Comparison of ENCODE assay signal across 8 mouse cellular contexts in genomic region chr17:34203444-34203843, GRCm38 (mm10). TPM values are rescaled to one million over a fixed set of nuclear protein-coding genes. Genes with fewer than 3 reads are reported as not detected.
DNase-seq lines count a peak whose midpoint lies in the region; ATAC-seq and TF ChIP-seq lines count a peak whose summit lies in the region.

Gene Tap2 (plus strand): TSS chr17:34203527.

- no peak for TF ChIP-seq EP300 in ES-Bruce4 (IDR thresholded peaks at IDR 0.05; ENCODE audit: insufficient read depth, low read depth, low read length)

- no peak for TF ChIP-seq POLR2A in ES-Bruce4 (IDR thresholded peaks at IDR 0.05; ENCODE audit: insufficient read depth, low read length)

- peak within 1 kb of the TSS; percentile 66 for H3K9ac ChIP-seq in kidney, embryonic 15.5 days
- H3K9ac ChIP-seq in ES-Bruce4 (ENCODE audit: low read depth, poor library complexity, severe bottlenecking) = peak within 1 kb of the TSS; percentile 69
- H3K9ac ChIP-seq in forebrain, embryonic 11.5 days (ENCODE audit: low read length) = peak within 1 kb of the TSS; percentile 57
- peak within 1 kb of the TSS; percentile 50 for H3K9ac ChIP-seq in hindbrain, embryonic 15.5 days
- peak within 1 kb of the TSS; percentile 62 for H3K9ac ChIP-seq in midbrain, embryonic 15.5 days

- H3K36me3 ChIP-seq in kidney, embryonic 15.5 days = no peaks in the 10 kb centered on the region
- H3K36me3 ChIP-seq in ES-Bruce4 (ENCODE audit: control insufficient read depth, insufficient read depth, low read length, poor library complexity, severe bottlenecking) = no peaks in the 10 kb centered on the region
- no peaks in the 10 kb centered on the region for H3K36me3 ChIP-seq in forebrain, embryonic 11.5 days (ENCODE audit: control insufficient read depth, insufficient read depth, low read length)
- no peaks in the 10 kb centered on the region for H3K36me3 ChIP-seq in hindbrain, embryonic 15.5 days
- H3K36me3 ChIP-seq in midbrain, embryonic 15.5 days (replicated peaks) = no peaks in the 10 kb centered on the region

- peak within 1 kb of the TSS; percentile 81 for H3K4me3 ChIP-seq in kidney, embryonic 15.5 days (replicated peaks)
- H3K4me3 ChIP-seq in ES-Bruce4 (ENCODE audit: low read depth, low read length) = peak within 1 kb of the TSS; percentile 85
- H3K4me3 ChIP-seq in forebrain, embryonic 11.5 days (ENCODE audit: low read depth, low read length) = peak within 1 kb of the TSS; percentile 50
- H3K4me3 ChIP-seq in hindbrain, embryonic 15.5 days = peak within 1 kb of the TSS; percentile 57
- H3K4me3 ChIP-seq in midbrain, embryonic 15.5 days = peak within 1 kb of the TSS; percentile 60

- peak within 1 kb of the TSS; percentile 96 for H3K4me2 ChIP-seq in kidney, embryonic 15.5 days
- H3K4me2 ChIP-seq in forebrain, embryonic 11.5 days (ENCODE audit: low read depth, low read length, severe bottlenecking) = peak within 1 kb of the TSS; percentile 86
- H3K4me2 ChIP-seq in hindbrain, embryonic 15.5 days = peak within 1 kb of the TSS; percentile 85
- peak within 1 kb of the TSS; percentile 92 for H3K4me2 ChIP-seq in midbrain, embryonic 15.5 days

- peaks cover 56% of the 10 kb centered on the region for H3K27me3 ChIP-seq in kidney, embryonic 15.5 days
- H3K27me3 ChIP-seq in ES-Bruce4 (ENCODE audit: control insufficient read depth, insufficient read depth, low read length, poor library complexity, severe bottlenecking) = no peaks in the 10 kb centered on the region
- peaks cover 31% of the 10 kb centered on the region for H3K27me3 ChIP-seq in forebrain, embryonic 11.5 days (ENCODE audit: control insufficient read depth, insufficient read depth, low read length)
- H3K27me3 ChIP-seq in hindbrain, embryonic 15.5 days = peaks cover 50% of the 10 kb centered on the region
- peaks cover 46% of the 10 kb centered on the region for H3K27me3 ChIP-seq in midbrain, embryonic 15.5 days (replicated peaks)

- H3K9me3 ChIP-seq in kidney, embryonic 15.5 days (replicated peaks) = no peaks in the 10 kb centered on the region
- H3K9me3 ChIP-seq in ES-Bruce4 (replicated peaks; ENCODE audit: control insufficient read depth, insufficient read depth, low read length, poor library complexity, severe bottlenecking) = no peaks in the 10 kb centered on the region
- H3K9me3 ChIP-seq in forebrain, embryonic 11.5 days (ENCODE audit: control insufficient read depth, low read length) = no peaks in the 10 kb centered on the region
- no peaks in the 10 kb centered on the region for H3K9me3 ChIP-seq in hindbrain, embryonic 15.5 days
- no peaks in the 10 kb centered on the region for H3K9me3 ChIP-seq in midbrain, embryonic 15.5 days

- TF ChIP-seq CTCF in ES-Bruce4 (IDR thresholded peaks at IDR 0.05; ENCODE audit: low read depth, low read length) = no peak

- H3K27ac ChIP-seq in kidney, embryonic 15.5 days = no peak within 1 kb of the TSS
- H3K27ac ChIP-seq in ES-Bruce4 (ENCODE audit: insufficient read depth, low read length) = no peak within 1 kb of the TSS
- H3K27ac ChIP-seq in forebrain, embryonic 11.5 days (ENCODE audit: low read depth, low read length) = no peak within 1 kb of the TSS
- H3K27ac ChIP-seq in hindbrain, embryonic 15.5 days (replicated peaks) = no peak within 1 kb of the TSS
- H3K27ac ChIP-seq in midbrain, embryonic 15.5 days = no peak within 1 kb of the TSS

- no peak for ATAC-seq in kidney, embryonic 15.5 days (replicated peaks; ENCODE audit: low FRiP score)
- ATAC-seq in forebrain, embryonic 11.5 days (replicated peaks; ENCODE audit: low FRiP score) = no peak
- no peak for ATAC-seq in hindbrain, embryonic 15.5 days (ENCODE audit: low FRiP score, low read depth)
- no peak for ATAC-seq in midbrain, embryonic 15.5 days (replicated peaks)

- WGBS in kidney, embryonic 15.5 days = 60% methylated on average over 5 of the region's 5 CpGs
- WGBS in forebrain, embryonic 11.5 days = 64% methylated on average over 5 of the region's 5 CpGs
- WGBS in hindbrain, embryonic 15.5 days = 62% methylated on average over 5 of the region's 5 CpGs
- WGBS in midbrain, embryonic 15.5 days = 56% methylated on average over 5 of the region's 5 CpGs

- no peak for DNase-seq in kidney, adult 11 months
- no peak for DNase-seq in forebrain, embryonic 11.5 days (ENCODE audit: low spot score)
- no peak for DNase-seq in cerebellum, adult 9-10 months
- no peak for DNase-seq in retina, postnatal 1 day

- peaks cover 12% of the 10 kb centered on the region for H3K4me1 ChIP-seq in kidney, embryonic 15.5 days
- no peaks in the 10 kb centered on the region for H3K4me1 ChIP-seq in ES-Bruce4 (ENCODE audit: control insufficient read depth, insufficient read depth, low read length)
- peaks cover 4% of the 10 kb centered on the region for H3K4me1 ChIP-seq in forebrain, embryonic 11.5 days (replicated peaks; ENCODE audit: control insufficient read depth, insufficient read depth, low read length)
- peaks cover 14% of the 10 kb centered on the region; the same call in 1 of the 2 replicates for H3K4me1 ChIP-seq in hindbrain, embryonic 15.5 days (replicated peaks)
- H3K4me1 ChIP-seq in midbrain, embryonic 15.5 days = peaks cover 12% of the 10 kb centered on the region

RNA-seq across cellular contexts. Expression of gene Tap2, which starts in this region (rescaled TPM):
- polyA plus RNA-seq in kidney, embryonic 15.5 days (2015; fragmentation: Nextera tagmentation; extraction: Ambion mirVana) = 3.5 and 4.1 TPM in 2 replicates
- 18.8 and 22.7 TPM in 2 replicates for polyA plus RNA-seq in ES-Bruce4 (2011; ENCODE audit: insufficient read depth, insufficient read length, low read depth, missing spikeins)
- 0.11 and 0.41 TPM in 2 replicates for polyA plus RNA-seq in forebrain, embryonic 11.5 days (2014; fragmentation: Nextera tagmentation; extraction: Ambion mirVana)
- 2.2 and 2.3 TPM in 2 replicates for polyA plus RNA-seq in hindbrain, embryonic 15.5 days (2015; fragmentation: Nextera tagmentation; extraction: Ambion mirVana)
- polyA plus RNA-seq in midbrain, embryonic 15.5 days (2015; fragmentation: Nextera tagmentation; extraction: Ambion mirVana) = 1.7 and 2.2 TPM in 2 replicates
